ENCODE assay signal across 19 mouse cellular contexts in the genomic region with DNA sequence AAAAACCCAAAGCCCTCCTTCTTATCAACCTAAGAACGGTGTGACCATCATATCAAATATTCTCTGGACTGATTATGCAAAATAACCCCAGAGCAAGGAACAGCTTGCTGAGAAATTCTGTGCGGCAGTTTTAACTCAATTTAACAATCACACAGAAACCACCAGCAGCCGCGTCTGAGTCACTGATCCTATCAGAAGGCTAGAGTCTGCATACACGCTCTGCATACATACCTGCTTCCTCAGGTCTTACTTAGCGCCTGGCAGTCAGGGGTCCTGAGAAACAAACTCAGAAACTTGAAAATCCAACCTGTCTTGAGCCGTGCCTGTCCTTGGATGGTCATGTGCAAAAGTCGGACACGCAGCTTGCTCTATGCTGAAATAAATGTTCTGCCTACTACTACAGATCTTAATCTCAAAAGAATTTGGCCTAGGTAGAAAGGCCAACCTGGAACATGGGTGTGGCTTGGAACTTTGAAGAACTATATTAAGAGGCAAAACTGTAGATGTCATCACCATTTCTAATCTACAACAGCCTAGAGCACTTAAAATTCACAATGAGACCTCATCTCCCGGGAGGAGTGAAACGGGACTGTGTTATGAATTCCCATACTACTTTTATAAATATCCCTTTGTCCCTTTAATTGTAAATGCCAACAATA. TPM values are rescaled to one million over a fixed set of nuclear protein-coding genes. Genes with fewer than 3 reads are reported as not detected.
DNase-seq lines count a peak whose midpoint lies in the region; ATAC-seq and TF ChIP-seq lines count a peak whose summit lies in the region.
"Had no signal": no experiment of that assay in that cellular context is flagged by ENCODE, and none has a peak within 500 bp of the region (broad histone marks: within the 10 kb centered on the region; RNA-seq: fewer than 3 reads in every experiment).

No protein-coding gene starts in this region.

- WGBS in hindbrain, embryonic 10.5 days, result 82% methylated on average over 11 of the region's 11 CpGs
- WGBS in hindbrain, embryonic 14.5 days, result 67% methylated on average over 11 of the region's 11 CpGs
- 44% methylated on average over 11 of the region's 11 CpGs for WGBS in intestine, postnatal 0 days

- no peaks in the 10 kb centered on the region for H3K36me3 ChIP-seq in hindbrain, embryonic 10.5 days
- no peaks in the 10 kb centered on the region for H3K36me3 ChIP-seq in hindbrain, embryonic 14.5 days (replicated peaks; ENCODE audit: control insufficient read depth, insufficient read depth)
- H3K36me3 ChIP-seq in intestine, postnatal 0 days (ENCODE audit: control insufficient read depth, insufficient read depth), result no peaks in the 10 kb centered on the region
- H3K36me3 ChIP-seq: embryonic facial prominence, embryonic 13.5 days; liver, embryonic 15.5 days had no signal

- no peak for DNase-seq in hindbrain, embryonic 10.5 days (ENCODE audit: low spot score)
- no peak for DNase-seq in hindbrain, embryonic 14.5 days (ENCODE audit: low spot score)
- peak; percentile 44 for DNase-seq in lung, postnatal 25 days (ENCODE audit: low spot score)
- DNase-seq in lung, postnatal 10 days, result no peak
- peak; percentile 42 for DNase-seq in 416B (ENCODE audit: low read depth)
- DNase-seq: adrenal gland, postnatal 14 days; B cell, adult 2 months; cerebellum, adult 9-10 months; forebrain, postnatal 0 days; kidney, postnatal 14 days; spleen, adult 18-20 months had no signal

- H3K27ac ChIP-seq in hindbrain, embryonic 10.5 days, result peak overlapping the region; percentile 30; the same call in 1 of the 2 replicates
- no peak overlapping the region for H3K27ac ChIP-seq in hindbrain, embryonic 14.5 days
- peak overlapping the region; percentile 94 for H3K27ac ChIP-seq in intestine, postnatal 0 days (ENCODE audit: low read depth, low read length)
- H3K27ac ChIP-seq: embryonic facial prominence, embryonic 13.5 days; liver, embryonic 15.5 days; macrophage had no signal

- H3K4me3 ChIP-seq in hindbrain, embryonic 10.5 days, result no peak overlapping the region
- H3K4me3 ChIP-seq in hindbrain, embryonic 14.5 days (replicated peaks; ENCODE audit: low read length), result no peak overlapping the region
- peak overlapping the region; percentile 34 for H3K4me3 ChIP-seq in intestine, postnatal 0 days (ENCODE audit: low read depth, low read length)
- H3K4me3 ChIP-seq: embryonic facial prominence, embryonic 13.5 days; liver, embryonic 15.5 days had no signal

- no peak overlapping the region for H3K9ac ChIP-seq in hindbrain, embryonic 14.5 days
- peak overlapping the region; percentile 43 for H3K9ac ChIP-seq in intestine, postnatal 0 days (ENCODE audit: low read depth, low read length)
- H3K9ac ChIP-seq: embryonic facial prominence, embryonic 13.5 days; forebrain, postnatal 0 days; liver, embryonic 15.5 days had no signal

- no peak overlapping the region for H3K4me2 ChIP-seq in hindbrain, embryonic 14.5 days (replicated peaks)
- H3K4me2 ChIP-seq in intestine, postnatal 0 days (replicated peaks; ENCODE audit: low read depth), result peak overlapping the region; percentile 54
- H3K4me2 ChIP-seq: liver, embryonic 15.5 days had no signal

- TF ChIP-seq CTCF in intestine, postnatal 0 days (IDR thresholded peaks at IDR 0.05; ENCODE audit: low read depth), result no peak

- H3K4me1 ChIP-seq in hindbrain, embryonic 10.5 days (replicated peaks), result peaks cover 20% of the 10 kb centered on the region
- H3K4me1 ChIP-seq in hindbrain, embryonic 14.5 days (replicated peaks; ENCODE audit: control insufficient read depth, insufficient read depth, low read length), result 0 out of 2 replicates have a peak, but pooled peaks cover 8% of the 10 kb centered on the region
- H3K4me1 ChIP-seq in intestine, postnatal 0 days (replicated peaks; ENCODE audit: control insufficient read depth, insufficient read depth, low read length), result no peaks in the 10 kb centered on the region; the same call in 1 of the 2 replicates
- H3K4me1 ChIP-seq: liver, embryonic 15.5 days had no signal

- no peak for ATAC-seq in hindbrain, embryonic 14.5 days (ENCODE audit: low FRiP score)
- peak; percentile 87 for ATAC-seq in intestine, postnatal 0 days
- ATAC-seq in granulocyte monocyte progenitor cell, adult 5-6 weeks (replicated peaks; ENCODE audit: poor library complexity, severe bottlenecking), result no peak
- no peak for ATAC-seq in megakaryocyte-erythroid progenitor cell, adult 5-6 weeks (replicated peaks; ENCODE audit: low FRiP score, low TSS enrichment, poor library complexity, severe bottlenecking)
- ATAC-seq: activated CD4-positive, CD25-positive, alpha-beta regulatory T cell, adult 4 months had no signal

- no peaks in the 10 kb centered on the region for H3K27me3 ChIP-seq in hindbrain, embryonic 10.5 days (ENCODE audit: insufficient read depth, poor library complexity, severe bottlenecking)
- no peaks in the 10 kb centered on the region for H3K27me3 ChIP-seq in hindbrain, embryonic 14.5 days (ENCODE audit: control insufficient read depth, insufficient read depth, low read length)
- no peaks in the 10 kb centered on the region for H3K27me3 ChIP-seq in intestine, postnatal 0 days (replicated peaks; ENCODE audit: control insufficient read depth, insufficient read depth, low read length)
- H3K27me3 ChIP-seq: embryonic facial prominence, embryonic 13.5 days; liver, embryonic 15.5 days had no signal

- no peaks in the 10 kb centered on the region for H3K9me3 ChIP-seq in hindbrain, embryonic 10.5 days
- H3K9me3 ChIP-seq in hindbrain, embryonic 14.5 days (ENCODE audit: control insufficient read depth, low read length), result no peaks in the 10 kb centered on the region
- H3K9me3 ChIP-seq in intestine, postnatal 0 days (ENCODE audit: control insufficient read depth), result no peaks in the 10 kb centered on the region
- H3K9me3 ChIP-seq: embryonic facial prominence, embryonic 13.5 days; liver, embryonic 15.5 days had no signal

RNA-seq across cellular contexts. Expression of a gene that starts 30.0 kb away (rescaled TPM):
- polyA plus RNA-seq in hindbrain, embryonic 10.5 days (2016; fragmentation: Nextera tagmentation; extraction: Ambion mirVana), result 5.7 and 9.8 TPM in 2 replicates
- polyA plus RNA-seq in hindbrain, embryonic 14.5 days (2014; fragmentation: Nextera tagmentation; extraction: Ambion mirVana), result 2.9 and 4.1 TPM in 2 replicates
- 512 and 547 TPM in 2 replicates for polyA plus RNA-seq in intestine, postnatal 0 days (2015; fragmentation: Nextera tagmentation; extraction: Ambion mirVana)
- total RNA-seq in granulocyte monocyte progenitor cell, adult 5-6 weeks (2014; fragmentation: Nextera tagmentation), result not detected in 2 replicates
- not detected in 2 replicates for total RNA-seq in granulocyte monocyte progenitor cell, adult 5-6 weeks (2017)
- not detected in 2 replicates for total RNA-seq in megakaryocyte-erythroid progenitor cell, adult 5-6 weeks (2014; fragmentation: Nextera tagmentation)
- 0.42 and 2.2 TPM in 2 replicates for total RNA-seq in megakaryocyte-erythroid progenitor cell, adult 5-6 weeks (2017)
- total RNA-seq: gastrocnemius, adult 8-10 months had no signal

RNA-seq across cellular contexts. Expression of a gene that starts 42.3 kb away (rescaled TPM):
- 15.8 and 19.6 TPM in 2 replicates for polyA plus RNA-seq in hindbrain, embryonic 10.5 days (2016; fragmentation: Nextera tagmentation; extraction: Ambion mirVana)
- 13.0 and 15.0 TPM in 2 replicates for polyA plus RNA-seq in hindbrain, embryonic 14.5 days (2014; fragmentation: Nextera tagmentation; extraction: Ambion mirVana)
- 4.3 and 5.0 TPM in 2 replicates for polyA plus RNA-seq in intestine, postnatal 0 days (2015; fragmentation: Nextera tagmentation; extraction: Ambion mirVana)
- total RNA-seq in granulocyte monocyte progenitor cell, adult 5-6 weeks (2014; fragmentation: Nextera tagmentation), result 34.6 and 39.2 TPM in 2 replicates
- total RNA-seq in granulocyte monocyte progenitor cell, adult 5-6 weeks (2017), result 48.0 and 55.6 TPM in 2 replicates
- 34.8 and 53.1 TPM in 2 replicates for total RNA-seq in megakaryocyte-erythroid progenitor cell, adult 5-6 weeks (2014; fragmentation: Nextera tagmentation)
- total RNA-seq in megakaryocyte-erythroid progenitor cell, adult 5-6 weeks (2017), result 61.9 and 85.5 TPM in 2 replicates

Comparison
In these comparisons a context has a peak if more than half of its experiments do, and no peak if none do; other contexts are left out.
1. DNase-seq: peak in lung, postnatal 25 days (single experiment) and 416B (single experiment); none in hindbrain, embryonic 10.5 days (single experiment), hindbrain, embryonic 14.5 days (single experiment) and lung, postnatal 10 days (single experiment).
2. RNA of a gene that starts 30.0 kb away (polyA plus RNA-seq): 512 to 547 TPM in intestine, postnatal 0 days; 5.7 to 9.8 TPM in hindbrain, embryonic 10.5 days and 2.9 to 4.1 TPM in hindbrain, embryonic 14.5 days; every median in the first group is over 10 times any median in the second.